Mouse (Mus musculus): ENCODE results near the gene Ccdc15.
"Not testable (repeated sequence)": the region's sequence is repeated elsewhere in the genome, so short reads cannot be mapped to it uniquely, and the experiment has no call there.

The Ccdc15 gene

DNA sequence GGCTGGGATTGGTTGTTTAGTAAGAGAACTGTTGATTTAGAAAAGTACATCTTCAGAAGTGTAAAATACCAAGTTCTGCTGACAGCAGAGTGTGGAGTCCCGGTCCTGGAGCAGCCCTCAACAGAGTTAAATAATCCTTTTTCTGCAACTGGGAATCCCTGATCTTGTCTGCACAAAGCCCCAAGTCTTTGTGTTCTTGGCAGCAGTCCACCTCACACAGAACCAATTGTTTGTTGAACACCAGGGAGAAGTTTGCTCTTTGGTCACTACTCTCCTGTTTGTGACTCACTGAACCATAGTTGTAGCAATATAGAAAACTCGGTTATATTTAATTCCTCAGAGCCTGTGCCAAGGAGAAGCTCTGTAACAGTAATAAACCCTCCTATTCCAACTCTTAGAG, 3.0 kb upstream of the Ccdc15 start:
- DNase-seq (ENCODE audit: low read depth, low spot score) = no peak

DNA sequence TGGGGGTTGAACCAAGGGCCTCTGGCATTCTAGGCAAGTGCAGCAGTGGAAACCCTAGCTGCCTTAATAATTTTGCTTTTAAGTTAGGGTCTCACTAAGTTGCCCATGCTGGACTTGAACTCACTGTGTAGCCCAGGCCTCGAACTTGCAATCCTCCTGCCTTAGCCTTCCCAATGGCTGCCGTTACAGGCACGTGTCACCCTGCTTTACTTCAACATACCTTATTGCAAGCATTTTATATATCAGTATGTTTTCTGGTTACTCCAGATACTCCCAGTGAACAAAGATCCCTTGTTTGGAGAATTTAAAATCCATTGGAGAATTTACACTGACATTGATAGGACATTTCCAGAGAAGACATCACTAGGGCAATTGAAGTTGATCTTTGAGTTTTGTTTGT, 818 bp upstream of the Ccdc15 start:
- DNase-seq (ENCODE audit: low read depth, low spot score) = no peak

DNA sequence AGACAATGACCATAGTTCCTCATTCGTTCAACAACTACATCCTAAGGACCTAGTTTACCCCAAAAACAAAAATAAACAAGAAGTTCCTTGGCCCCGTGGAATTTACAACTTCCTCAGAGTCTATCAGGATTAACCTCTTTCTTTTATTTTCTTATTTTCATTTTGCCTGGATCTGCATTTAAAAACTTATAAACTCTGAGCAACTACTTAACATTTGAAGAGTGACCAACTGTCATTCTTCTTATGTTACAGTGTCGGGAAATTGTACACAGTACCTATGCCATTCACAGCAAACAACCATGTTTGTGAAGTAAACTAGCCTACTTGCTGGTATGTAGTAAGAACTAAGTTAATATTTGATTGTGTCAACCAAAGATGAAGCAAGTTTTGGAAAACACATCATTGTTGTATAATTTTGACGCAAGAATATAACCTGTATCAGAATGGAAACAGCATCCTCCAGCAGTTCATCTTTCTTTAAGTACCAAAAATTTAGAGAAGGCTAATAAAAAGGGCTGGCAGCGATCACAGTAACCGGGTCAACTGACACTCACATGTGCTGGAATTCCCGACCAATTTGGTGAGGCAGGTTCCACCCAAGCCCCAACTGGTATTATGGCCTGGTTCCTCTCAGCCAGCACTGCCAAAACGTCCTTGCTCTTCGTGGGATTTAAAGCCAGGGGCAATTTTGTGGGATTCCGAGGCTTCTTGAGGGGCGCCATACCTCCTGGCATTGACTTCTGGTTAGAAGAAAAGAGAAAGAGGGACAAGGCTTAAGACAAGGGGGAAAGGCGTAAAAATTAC, 846 bp downstream of the Ccdc15 start:
- no peak for DNase-seq (ENCODE audit: low read depth, low spot score)

DNA sequence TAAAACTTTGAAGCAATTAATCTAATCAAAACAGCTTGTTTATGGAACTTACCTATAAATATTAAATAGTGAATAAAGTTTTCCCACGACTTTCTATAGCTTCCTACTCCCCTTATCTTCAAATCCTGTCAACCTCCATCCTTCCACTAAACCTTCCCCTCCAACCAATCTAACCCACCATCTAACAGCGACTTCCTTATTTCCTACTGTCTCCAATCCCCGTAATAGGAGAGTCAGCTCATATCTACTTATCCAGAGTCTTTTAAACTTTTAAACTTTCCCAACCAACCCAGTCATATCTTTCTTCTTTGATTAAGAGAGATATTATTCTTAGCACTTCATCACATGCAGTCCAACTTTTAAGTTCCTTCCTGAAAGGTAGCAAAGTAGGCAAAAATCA, 2.8 kb downstream of the Ccdc15 start:
- no peak for DNase-seq (ENCODE audit: low read depth, low spot score)

DNA sequence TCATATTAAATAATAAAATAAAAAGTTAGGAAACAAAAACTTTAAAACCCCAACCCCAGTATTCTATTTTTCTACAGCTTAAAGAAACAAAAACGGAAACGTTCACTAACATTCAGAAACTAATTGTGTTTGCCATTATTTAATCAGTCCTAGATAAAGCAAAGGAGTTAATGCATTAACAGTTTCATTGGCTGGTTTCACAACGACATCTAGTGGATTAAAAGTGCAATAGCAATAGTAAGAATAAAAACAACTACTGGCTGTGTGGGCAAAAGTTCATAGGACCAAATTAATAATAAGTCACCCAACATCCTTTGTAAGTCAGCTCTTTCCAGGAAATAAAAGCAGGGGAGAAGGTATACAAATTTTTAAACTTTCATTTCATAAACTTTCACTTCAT, 18.8 kb downstream of the Ccdc15 start:
- DNase-seq (ENCODE audit: low read depth, low spot score) = peak; percentile 7

DNA sequence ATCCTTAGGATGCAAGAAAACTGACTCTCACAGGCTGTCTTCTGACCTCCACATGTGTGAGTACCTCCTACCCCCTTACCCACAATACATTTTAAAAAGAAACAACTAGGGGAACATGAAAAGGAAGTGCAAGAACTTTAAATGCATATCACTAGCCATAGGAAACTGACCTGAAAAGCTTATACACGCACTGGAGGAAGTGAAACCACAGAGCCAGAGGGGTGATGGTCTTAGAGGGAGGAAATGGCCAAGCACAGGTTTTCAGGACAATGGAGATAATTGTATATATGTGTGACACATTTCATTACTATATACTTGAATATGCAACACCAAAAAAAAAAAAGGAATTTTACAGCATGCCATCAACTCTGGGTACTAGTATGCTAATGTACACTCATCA, 46.5 kb downstream of the Ccdc15 start:
- no peak for DNase-seq (ENCODE audit: low read depth, low spot score)

DNA sequence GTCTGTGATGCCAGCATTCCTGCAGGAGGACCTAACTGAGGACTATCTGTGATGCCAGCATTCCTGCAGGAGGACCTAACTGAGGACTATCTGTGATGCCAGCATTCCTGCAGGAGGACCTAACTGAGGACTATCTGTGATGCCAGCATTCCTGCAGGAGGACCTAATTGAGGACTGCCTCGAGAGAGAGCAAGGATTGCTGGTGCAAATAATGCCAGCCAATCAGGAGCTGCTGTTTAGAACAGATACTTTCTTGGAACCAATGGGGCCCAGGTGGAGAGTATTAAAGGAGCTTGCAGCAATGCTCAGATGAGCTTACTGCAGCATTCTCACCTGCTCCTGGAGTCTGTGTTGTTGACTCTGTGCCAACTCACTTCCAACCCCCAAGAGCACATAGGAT, 47.7 kb downstream of the Ccdc15 start:
- DNase-seq (ENCODE audit: low read depth, low spot score) = not testable (repeated sequence)

DNA sequence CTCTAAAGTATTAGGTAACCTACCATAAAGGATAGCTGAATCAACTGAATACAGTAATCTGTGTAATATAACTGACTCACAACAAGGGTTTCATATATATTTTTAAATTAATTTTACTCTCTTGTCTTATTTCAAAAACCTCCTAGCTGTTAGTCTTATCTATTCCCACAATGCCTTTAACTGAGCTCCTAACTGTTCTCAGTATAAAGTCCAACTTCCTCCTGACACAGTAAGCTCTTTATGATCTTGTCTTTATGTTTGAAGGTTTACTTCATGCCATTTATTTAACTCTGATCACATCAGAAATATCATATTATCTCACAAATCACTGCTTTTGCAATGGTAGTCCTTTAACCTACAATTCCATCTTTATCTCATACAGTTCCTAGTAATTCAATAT, 52.6 kb downstream of the Ccdc15 start:
- DNase-seq (ENCODE audit: low read depth, low spot score) = no peak

DNA sequence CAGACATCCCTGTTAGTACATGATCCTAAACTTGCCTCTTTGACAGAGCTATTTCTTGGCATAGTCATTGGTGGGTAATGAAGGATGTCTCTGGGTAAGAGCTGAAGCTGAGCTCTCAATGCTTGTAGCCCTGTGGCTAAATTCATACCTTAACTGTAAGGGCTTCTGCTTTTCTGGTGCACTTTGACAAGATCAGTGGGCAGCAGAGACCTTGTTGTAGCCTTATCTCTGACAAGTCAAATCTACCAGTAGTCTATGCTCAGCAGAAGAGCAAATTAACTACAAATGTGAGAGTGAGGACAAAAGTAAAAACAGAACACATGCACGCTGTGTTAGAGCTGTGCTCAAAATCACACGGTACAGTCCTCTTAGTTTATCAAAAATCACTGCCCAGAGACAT, 81.6 kb downstream of the Ccdc15 start:
- no peak for DNase-seq (ENCODE audit: low read depth, low spot score)

DNA sequence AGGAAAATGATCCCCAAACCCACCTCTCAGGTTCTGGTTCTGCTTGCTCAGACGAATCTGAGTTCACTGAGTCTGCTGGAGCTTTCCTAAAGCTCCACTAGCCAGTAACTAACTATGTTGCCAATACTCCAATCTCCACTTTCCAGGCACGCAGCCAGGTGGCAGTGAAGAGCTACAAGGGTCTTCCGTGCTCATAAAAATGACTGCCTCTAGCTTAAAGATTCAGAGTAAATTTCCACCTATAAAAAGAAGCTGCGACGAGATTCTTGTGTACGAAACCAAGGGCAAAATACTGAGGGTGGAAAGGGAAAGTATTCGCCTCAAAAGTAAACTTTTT, 92.4 kb downstream of the Ccdc15 start:
- DNase-seq (ENCODE audit: low read depth, low spot score) = peak; percentile 31

DNA sequence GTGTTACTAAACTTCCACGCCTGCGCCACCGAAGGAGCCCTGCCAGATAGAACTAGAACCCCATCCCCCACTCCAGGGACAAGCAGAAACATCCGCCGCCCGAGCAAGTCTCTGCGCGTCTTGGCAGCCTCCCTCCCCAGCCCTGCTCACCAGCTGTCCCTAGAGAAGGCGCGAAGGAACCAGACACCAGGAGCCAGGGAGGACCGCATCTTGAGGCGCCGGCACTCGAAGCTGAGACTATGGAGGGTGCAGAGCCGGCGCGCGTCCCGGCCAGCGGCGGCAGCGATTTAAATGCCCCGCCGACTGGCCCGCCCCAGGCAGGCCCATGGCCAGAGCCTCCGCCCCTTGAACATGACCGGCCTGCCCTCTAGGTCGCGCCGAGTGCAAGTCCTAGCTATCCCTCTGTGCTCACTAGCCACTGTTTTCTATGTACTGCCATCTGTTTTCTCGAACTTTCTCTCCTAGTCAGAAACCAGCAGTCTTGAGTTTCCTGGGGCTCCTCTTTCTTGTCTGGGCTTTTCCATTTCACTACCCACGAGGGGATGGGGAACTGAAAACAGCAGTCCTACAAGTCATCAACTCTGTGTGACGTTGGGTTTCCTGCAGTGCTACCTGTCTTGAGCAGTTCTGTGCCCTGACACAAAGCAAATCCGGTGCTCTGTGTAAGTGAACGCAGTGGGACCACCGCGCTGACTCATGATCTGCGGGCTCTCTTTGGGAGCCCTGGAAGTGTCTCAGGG, 92.9 kb downstream of the Ccdc15 start, which contains the start of gene Slc37a2:
TSS of gene Slc37a2 (minus strand) at position 590 of the 740 bp plus-strand sequence.
- peak; percentile 17 for DNase-seq (ENCODE audit: low read depth, low spot score)

DNA sequence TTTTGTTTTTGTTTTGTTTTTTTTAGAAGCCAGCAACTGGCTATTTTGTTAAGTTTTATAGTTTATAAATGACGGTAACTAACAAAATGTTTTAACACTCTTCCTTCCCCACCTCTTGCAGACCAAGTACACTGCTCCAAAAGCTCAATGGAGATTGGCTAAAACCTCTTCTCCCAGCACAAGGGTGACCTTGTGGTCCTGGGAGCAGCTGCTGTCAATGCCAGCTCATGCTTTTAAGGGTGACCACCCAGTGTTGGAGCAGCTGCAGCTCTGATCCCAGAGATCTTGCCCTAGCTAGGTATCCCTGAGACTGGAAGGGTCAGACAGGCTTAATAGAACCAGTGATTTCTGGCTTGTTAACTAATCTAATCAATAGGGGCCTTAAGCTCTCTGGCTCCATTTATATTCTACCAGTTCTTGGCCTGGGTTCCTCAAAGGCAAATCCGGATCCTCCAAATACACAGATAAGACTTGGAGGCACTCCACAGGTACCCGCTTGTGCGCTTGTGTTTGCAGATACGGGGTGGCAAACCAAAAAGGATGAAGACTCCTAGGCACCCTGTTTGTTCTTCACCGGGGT, 93.6 kb downstream of the Ccdc15 start:
- no peak for DNase-seq (ENCODE audit: low read depth, low spot score)

DNA sequence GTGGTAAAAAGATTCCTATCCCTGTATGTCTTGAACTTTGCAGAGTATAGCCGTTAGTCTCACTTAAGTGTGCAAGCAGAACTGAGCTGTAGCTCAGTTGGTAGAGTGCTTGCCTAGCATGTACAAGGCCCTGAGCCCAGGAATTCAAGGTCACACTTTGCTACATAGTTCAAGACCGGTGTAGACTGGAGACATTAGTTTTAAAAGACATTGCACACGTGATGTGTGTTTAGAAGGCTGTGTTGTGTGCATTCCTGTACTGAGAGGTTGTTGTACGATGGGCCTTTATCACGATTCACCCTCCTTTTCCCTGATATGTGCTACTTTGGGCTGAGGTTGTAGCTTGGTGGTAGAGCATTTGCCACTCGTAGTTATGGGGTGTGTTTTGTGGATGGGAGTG, 97.6 kb downstream of the Ccdc15 start:
- DNase-seq (ENCODE audit: low read depth, low spot score) = no peak

DNA sequence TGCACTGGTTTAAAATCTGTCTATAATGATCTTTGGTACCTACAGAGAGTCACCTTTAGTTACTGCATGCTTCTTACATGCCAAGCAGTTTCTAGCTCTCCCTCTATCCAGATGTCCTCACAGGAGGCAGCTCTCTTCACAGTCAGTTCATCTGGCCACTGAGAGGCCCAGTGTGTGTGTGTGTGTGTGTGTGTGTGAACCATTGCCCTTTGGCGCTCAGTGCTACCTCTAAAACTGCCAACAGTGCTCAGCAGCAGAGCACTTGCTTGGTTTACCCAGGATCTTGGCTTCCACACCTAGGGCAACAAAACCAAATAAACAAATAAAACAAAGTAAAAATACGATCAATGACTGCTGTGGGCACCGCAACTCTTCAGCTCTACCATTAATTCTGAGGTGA, 98.3 kb downstream of the Ccdc15 start:
- no peak for DNase-seq (ENCODE audit: low read depth, low spot score)

DNA sequence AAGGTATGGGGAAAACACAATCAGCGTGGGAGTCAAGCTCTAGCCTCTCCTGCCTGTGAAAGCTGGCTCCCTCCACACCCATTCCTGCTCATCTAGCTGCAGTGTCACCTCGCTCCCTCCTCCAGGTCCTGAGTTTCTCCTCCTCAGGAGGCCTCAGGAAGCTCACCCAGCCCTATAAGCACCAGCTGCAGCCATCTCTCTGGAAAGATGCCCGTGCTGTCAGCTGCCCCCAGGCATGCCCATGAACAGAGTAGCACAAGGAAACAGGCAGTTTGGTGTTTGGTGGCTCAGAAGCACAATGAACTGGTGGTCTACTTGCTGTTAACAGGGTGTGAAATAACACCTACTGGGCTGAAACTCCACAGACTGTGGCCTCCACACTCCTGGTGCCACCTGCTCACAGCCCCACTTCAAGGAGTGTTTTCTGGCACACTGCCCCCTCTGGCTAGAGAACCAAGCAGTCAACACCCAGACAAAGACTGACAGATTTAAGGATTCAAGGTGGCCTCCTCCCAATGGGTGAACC, 99.8 kb downstream of the Ccdc15 start:
- DNase-seq (ENCODE audit: low read depth, low spot score) = no peak

DNA sequence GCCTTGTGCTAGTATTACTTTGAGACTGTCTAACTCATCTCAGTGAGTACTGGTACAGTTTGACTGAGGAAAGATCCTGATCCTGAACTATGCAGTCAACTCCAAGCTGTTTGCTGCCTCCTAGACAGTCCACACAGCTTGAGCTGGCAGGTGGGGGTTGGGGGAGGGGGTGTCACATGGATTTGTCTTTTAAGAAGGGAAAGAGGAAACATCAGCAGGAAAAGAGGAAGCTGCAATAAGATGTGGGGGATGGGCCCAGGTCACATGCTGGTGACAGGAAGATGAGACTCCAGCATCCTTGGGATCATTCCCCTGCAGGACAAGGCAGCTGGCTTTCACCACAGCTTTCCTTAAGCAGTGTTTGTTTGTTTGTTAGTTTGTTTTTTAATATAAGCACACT, 100.8 kb downstream of the Ccdc15 start:
- no peak for DNase-seq (ENCODE audit: low read depth, low spot score)

DNA sequence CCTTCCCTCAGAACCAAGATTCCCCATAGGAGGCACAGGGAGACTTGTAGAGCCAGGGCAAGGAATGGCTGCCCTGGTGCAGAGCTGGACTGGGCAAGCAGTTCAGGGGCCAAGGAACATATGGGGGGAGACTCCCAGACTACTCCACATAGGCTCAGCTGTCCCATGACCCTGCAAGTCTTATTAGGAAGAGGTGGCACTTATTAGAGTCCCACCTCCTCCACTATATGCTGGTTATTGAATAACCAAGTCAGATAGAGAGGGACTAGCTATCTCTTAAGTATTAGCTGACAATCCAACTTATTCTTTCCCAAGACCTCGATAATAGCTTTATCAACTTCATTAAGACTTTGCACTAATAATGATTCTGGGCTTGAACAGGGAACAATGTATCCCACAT, 102.4 kb downstream of the Ccdc15 start:
- no peak for DNase-seq (ENCODE audit: low read depth, low spot score)

DNA sequence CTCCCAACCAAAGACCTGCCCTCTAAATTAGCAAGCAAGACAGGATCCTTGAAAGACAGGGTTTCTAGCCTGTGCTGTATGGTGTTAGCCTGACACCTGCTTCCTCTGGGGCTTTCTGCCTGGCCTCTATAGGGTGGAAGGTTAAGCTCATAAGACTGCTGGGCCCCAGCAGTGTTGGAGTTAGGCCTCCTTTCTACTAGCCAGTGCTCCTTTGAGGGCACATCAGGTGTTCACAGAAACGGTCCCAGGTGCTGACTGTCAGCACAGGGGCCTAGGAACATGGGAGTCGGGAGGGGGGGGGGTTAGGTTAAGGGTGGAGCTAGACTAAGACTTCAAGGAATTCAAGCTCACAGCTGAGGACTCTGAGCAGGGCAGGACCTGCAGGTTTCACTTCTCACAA, 102.8 kb downstream of the Ccdc15 start:
- no peak for DNase-seq (ENCODE audit: low read depth, low spot score)

DNA sequence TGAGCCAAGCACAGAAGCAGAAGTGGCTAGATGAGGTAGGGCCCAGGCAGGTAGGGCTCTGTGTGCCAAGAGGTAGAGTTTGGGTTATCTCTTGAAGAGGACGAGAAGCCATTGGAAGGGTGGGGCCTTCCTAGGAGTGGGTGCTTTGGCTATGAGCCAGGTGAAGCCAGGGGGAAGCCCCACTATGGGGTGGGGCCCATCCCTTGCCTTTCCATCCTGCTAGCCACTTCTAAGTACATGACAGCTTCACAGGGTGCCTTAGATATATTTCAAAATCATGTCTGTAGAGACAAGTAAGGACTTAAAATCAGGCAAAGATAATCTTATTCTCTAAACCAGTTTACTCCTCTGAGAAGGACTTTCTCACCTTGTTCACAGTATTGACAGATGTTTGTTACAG, 103.6 kb downstream of the Ccdc15 start:
- DNase-seq (ENCODE audit: low read depth, low spot score) = no peak

DNA sequence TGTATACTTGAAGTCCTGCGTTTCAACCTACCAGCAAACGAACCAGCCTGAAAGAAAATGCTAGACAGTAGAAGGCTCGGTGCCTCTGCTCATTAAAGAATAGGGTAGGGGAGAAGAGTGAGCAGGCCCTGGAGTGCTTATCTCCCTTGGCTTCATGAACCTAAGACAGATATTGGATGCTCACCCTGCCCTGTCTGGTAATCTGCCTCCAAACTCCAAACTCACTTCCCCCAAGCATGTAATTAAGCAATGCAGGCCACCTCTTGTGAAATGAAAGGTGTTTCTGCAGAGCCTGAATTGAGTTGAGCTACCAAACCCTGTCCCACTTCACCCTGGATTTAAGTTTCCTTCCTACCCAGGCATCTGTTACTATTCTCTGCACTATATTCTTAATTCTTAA, 105.5 kb downstream of the Ccdc15 start:
- no peak for DNase-seq (ENCODE audit: low read depth, low spot score)

DNA sequence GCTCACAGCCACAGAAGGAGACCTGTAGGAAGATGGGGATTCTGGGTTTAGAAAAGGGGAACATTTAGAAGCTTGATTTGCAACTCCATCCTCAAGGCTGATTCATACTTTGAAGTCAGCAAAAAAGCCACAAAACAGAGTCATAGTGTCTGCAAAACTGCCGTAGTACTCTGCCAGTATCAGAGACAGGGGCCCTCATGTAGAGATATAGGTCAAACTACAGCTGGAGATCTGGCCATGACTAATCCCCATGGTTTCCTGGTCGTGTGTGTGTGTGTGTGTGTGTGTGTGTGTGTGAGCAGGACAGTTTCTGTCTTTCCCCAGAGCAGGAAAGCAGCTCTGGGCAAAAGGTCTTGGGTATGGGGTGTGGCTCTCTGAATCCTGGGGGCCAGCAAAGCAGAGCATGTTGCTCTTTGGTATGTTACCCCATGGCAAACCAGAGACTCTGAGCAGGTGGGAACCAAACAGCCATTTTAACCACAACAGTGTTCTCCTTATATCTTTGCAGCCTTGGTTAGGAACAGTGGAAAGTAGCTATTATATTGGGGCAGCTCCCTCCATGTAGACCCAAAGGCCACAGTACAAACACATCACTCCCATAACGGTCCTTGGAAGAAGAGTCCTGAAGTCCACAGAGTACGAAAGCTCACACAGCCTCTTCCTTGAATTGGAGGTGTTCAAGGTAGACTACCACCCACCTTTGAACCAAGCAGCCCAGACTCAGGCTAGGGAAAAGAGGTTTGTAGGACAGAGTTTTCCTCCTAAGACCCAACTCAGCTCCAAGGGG, 112.1 kb downstream of the Ccdc15 start:
- DNase-seq (ENCODE audit: low read depth, low spot score) = no peak

Measured in embryo, embryonic 11.5 days (tissue).